Mouse (Mus musculus) gastrocnemius, postnatal 10 days (tissue): ENCODE measurements around the gene Shroom3. TPM values are rescaled to one million over a fixed set of nuclear protein-coding genes. Genes with fewer than 3 reads are reported as not detected.
A peak's percentile ranks its signal among the peaks of the same experiment; 100 is the strongest.

Source experiments
- DNase-seq: peaks from one replicate; pipeline ENCODE4 v3.0.0; 2021; ENCODE audit warnings: mixed read lengths
- total RNA-seq, 2 experiments: library from RNA; stranded (reverse); gene quantifications; 2 replicates each; pipeline ENCODE4 v1.2.3; 2021

Shroom3 gene
- total RNA-seq, 2 experiments from 2014 or later: 1.8 to 3.2 TPM

- no peak for DNase-seq
Observed at GRCm38 (mm10) chr5:92933599-92934217, 250.5 kb downstream of the Shroom3 start.

GRCm38 (mm10) chr5:92934269-92934939 lies 251.2 kb downstream of the Shroom3 start:
- no peak for DNase-seq

- no peak for DNase-seq
Observed at GRCm38 (mm10) chr5:92935883-92936282, 252.6 kb downstream of the Shroom3 start.

GRCm38 (mm10) chr5:92937701-92938100 lies 254.5 kb downstream of the Shroom3 start:
- no peak for DNase-seq

GRCm38 (mm10) chr5:92939246-92939995 lies 256.2 kb downstream of the Shroom3 start:
- no peak for DNase-seq

- DNase-seq: no peak
Observed at GRCm38 (mm10) chr5:92942166-92942565, 258.9 kb downstream of the Shroom3 start.

- no peak for DNase-seq
Observed at GRCm38 (mm10) chr5:92942577-92942976, 259.3 kb downstream of the Shroom3 start.

GRCm38 (mm10) chr5:92944867-92945266 lies 261.6 kb downstream of the Shroom3 start:
- DNase-seq: no peak

GRCm38 (mm10) chr5:92948972-92949745 lies 265.9 kb downstream of the Shroom3 start:
- DNase-seq: no peak

- no peak for DNase-seq
Observed at GRCm38 (mm10) chr5:92950583-92950982, 267.3 kb downstream of the Shroom3 start.

GRCm38 (mm10) chr5:92951079-92951478 lies 267.8 kb downstream of the Shroom3 start:
- no peak for DNase-seq

GRCm38 (mm10) chr5:92953865-92954264 lies 270.6 kb downstream of the Shroom3 start:
- no peak for DNase-seq

- peak; percentile 69 for DNase-seq
Observed at GRCm38 (mm10) chr5:92954323-92954722, 271.1 kb downstream of the Shroom3 start.

- DNase-seq: peak; percentile 37
Observed at GRCm38 (mm10) chr5:92954827-92955475, 271.7 kb downstream of the Shroom3 start.

- DNase-seq: no peak
Observed at GRCm38 (mm10) chr5:92959287-92959686, 276.1 kb downstream of the Shroom3 start.

GRCm38 (mm10) chr5:92959708-92960107 lies 276.5 kb downstream of the Shroom3 start:
- DNase-seq: no peak

GRCm38 (mm10) chr5:92961353-92961752 lies 278.1 kb downstream of the Shroom3 start:
- DNase-seq: no peak

- no peak for DNase-seq
Observed at GRCm38 (mm10) chr5:92961770-92962231, 278.6 kb downstream of the Shroom3 start.

GRCm38 (mm10) chr5:92964691-92965090 lies 281.5 kb downstream of the Shroom3 start:
- no peak for DNase-seq

- DNase-seq: no peak
Observed at GRCm38 (mm10) chr5:92967143-92967542, 283.9 kb downstream of the Shroom3 start.

- no peak for DNase-seq
Observed at GRCm38 (mm10) chr5:92967906-92968305, 284.7 kb downstream of the Shroom3 start.

- no peak for DNase-seq
Observed at GRCm38 (mm10) chr5:92969443-92969842, 286.2 kb downstream of the Shroom3 start.
